Mouse (Mus musculus) embryonic facial prominence, embryonic 15.5 days (tissue): ENCODE measurements around the gene Tubb1. TPM values are rescaled to one million over a fixed set of nuclear protein-coding genes. Genes with fewer than 3 reads are reported as not detected.
A peak's percentile ranks its signal among the peaks of the same experiment; 100 is the strongest.

ENCODE experiments used
- ATAC-seq: fragments of 200-750 bp; cut with Nextera tagmentation; 2 replicates; pipeline ENCODE4 v1.8.0; 2017; ENCODE audit warnings: low read depth, moderate TSS enrichment; ENCODE audit not compliant: insufficient number of reproducible peaks, low FRiP score, low TSS enrichment
- H3K27ac ChIP-seq: fragments of 300-500 bp; sonication (generic); replicated peaks from 2 replicates; pipeline ENCODE4 v1.5.1; 2015; ENCODE audit warnings: mild to moderate bottlenecking, inconsistent platforms
- H3K27me3 ChIP-seq: fragments of 300-500 bp; sonication (generic); 2 replicates; pipeline ENCODE4 v1.6.1; 2015; ENCODE audit warnings: inconsistent platforms
- H3K36me3 ChIP-seq: fragments of 300-500 bp; sonication (generic); 2 replicates; pipeline ENCODE4 v1.6.1; 2015; ENCODE audit warnings: mild to moderate bottlenecking, inconsistent platforms
- H3K4me1 ChIP-seq: fragments of 300-500 bp; sonication (generic); 2 replicates; pipeline ENCODE4 v1.6.1; 2015; ENCODE audit warnings: inconsistent platforms
- H3K4me2 ChIP-seq: fragments of 300-500 bp; sonication (generic); replicated peaks from 2 replicates; pipeline ENCODE4 v1.6.1; 2015; ENCODE audit warnings: mild to moderate bottlenecking, inconsistent platforms
- H3K4me3 ChIP-seq: fragments of 300-500 bp; sonication (generic); replicated peaks from 2 replicates; pipeline ENCODE4 v1.5.1; 2015; ENCODE audit warnings: mild to moderate bottlenecking, inconsistent platforms
- H3K9ac ChIP-seq: fragments of 300-500 bp; sonication (generic); 2 replicates; pipeline ENCODE4 v1.6.1; 2015; ENCODE audit warnings: inconsistent platforms
- H3K9me3 ChIP-seq: fragments of 300-500 bp; sonication (generic); replicated peaks from 2 replicates; pipeline ENCODE4 v1.6.1; 2016; ENCODE audit warnings: inconsistent platforms
- WGBS: fragments of 180-500 bp; shearing (Covaris S2); methylation state at CpG from one replicate; pipeline ENCODE4 v1.1.7; 2015; 5-methylcytosine and 5-hydroxymethylcytosine counted together
- polyA plus RNA-seq: library from polyadenylated mRNA; unstranded; fragments of >200 nt; fragmentation: Nextera tagmentation; extraction: Ambion mirVana; gene quantifications from 2 replicates; pipeline ENCODE4 v1.2.1, GENCODE M21; 2015

Tubb1 gene
- polyA plus RNA-seq, result 0.83 and 1.1 TPM in 2 replicates

DNA sequence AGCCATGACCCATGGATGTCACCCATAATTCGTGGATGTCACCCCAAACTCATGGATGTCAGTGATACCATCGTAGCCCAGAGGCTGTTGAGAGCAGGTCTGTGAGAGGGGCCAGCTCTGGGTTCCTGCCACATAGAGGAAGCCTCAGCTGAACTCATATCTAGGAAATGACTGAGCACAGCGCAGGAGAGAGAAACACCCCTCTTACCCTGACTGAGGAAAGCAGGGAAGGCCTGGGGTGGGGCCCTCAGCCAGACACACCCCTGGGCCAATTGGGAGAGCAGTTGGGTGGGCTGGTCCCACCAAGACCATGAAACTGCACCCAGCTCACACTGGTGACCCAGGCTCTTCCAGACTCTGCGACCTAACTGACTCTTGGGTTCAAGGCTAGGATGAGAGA lies at the start of gene Tubb1:
Gene Tubb1 (plus strand): TSS at position 343 of the 400 bp plus-strand sequence.
- H3K4me2 ChIP-seq, result no peak within 1 kb of the TSS
- WGBS, result 78% methylated on average over 4 of the region's 4 CpGs
- H3K9me3 ChIP-seq, result no peaks in the 10 kb centered on the region
- no peak within 1 kb of the TSS for H3K27ac ChIP-seq
- H3K27me3 ChIP-seq, result no peaks in the 10 kb centered on the region
- H3K4me3 ChIP-seq, result no peak within 1 kb of the TSS
- ATAC-seq, result no peak
- no peak within 1 kb of the TSS for H3K9ac ChIP-seq
- H3K4me1 ChIP-seq, result peaks cover 6% of the 10 kb centered on the region; the same call in 1 of the 2 replicates
- no peaks in the 10 kb centered on the region for H3K36me3 ChIP-seq

GRCm38 (mm10) chr2:174410222-174410621 lies 40.3 kb upstream of the Tubb1 start:
- Histone ChIP-seq H3K36me3 (no peaks in the 10 kb centered on the region), H3K4me1 (no peaks in the 10 kb centered on the region), H3K9me3 (no peaks in the 10 kb centered on the region), H3K9ac (no peak overlapping the region), H3K4me3 (no peak overlapping the region), H3K4me2 (no peak overlapping the region), H3K27me3 (no peaks in the 10 kb centered on the region), H3K27ac (no peak overlapping the region)
- no peak for ATAC-seq
- WGBS, result 35% methylated on average over 2 of the region's 2 CpGs

- no peaks in the 10 kb centered on the region for H3K27me3 ChIP-seq
- H3K9ac ChIP-seq, result no peak overlapping the region
- H3K4me2 ChIP-seq, result no peak overlapping the region
- no peak overlapping the region for H3K27ac ChIP-seq
- no peaks in the 10 kb centered on the region for H3K9me3 ChIP-seq
- H3K36me3 ChIP-seq, result no peaks in the 10 kb centered on the region
- H3K4me3 ChIP-seq, result no peak overlapping the region
- ATAC-seq, result no peak
- H3K4me1 ChIP-seq, result peaks cover 11% of the 10 kb centered on the region
- 74% methylated on average over 7 of the region's 7 CpGs for WGBS
Observed at GRCm38 (mm10) chr2:174413127-174413526, 37.4 kb upstream of the Tubb1 start.

DNA sequence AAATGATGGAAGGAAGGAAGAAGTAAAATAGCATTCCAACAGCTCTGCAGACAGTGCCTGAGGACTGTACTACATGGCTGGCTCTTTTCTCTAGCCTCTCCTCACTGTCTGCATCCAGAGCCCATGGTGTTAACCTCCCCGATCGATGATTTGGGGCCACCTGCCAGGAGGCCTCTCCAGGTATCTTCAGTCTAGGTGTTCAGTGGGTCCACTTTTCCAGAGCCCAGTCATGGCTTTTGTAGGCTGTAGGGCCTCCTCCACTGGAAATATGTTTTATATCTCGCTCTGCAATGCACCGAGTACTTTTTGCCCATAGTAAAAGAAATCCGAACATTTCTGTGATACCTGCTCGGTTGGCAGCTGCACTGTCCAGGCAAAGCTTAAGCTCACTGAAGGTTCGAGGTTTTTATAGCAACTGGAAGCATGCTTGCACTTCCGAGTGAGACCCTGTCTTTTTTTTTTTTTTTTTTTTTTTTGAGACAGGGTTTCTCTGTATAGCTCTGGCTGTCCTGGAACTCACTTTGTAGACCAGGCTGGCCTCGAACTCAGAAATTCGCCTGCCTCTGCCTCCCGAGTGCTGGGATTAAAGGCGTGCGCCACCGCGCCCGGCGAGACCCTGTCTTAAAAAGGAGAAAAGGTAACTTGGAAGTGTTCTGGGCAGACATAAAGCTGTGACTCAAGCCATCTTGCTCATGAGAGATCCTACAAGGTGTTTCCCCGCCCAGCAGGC lies 35.3 kb upstream of the Tubb1 start:
- Histone ChIP-seq H3K4me2 (peak overlapping the region; percentile 83), H3K4me1 (peaks cover 11% of the 10 kb centered on the region), H3K27me3 (no peaks in the 10 kb centered on the region), H3K9me3 (no peaks in the 10 kb centered on the region), H3K36me3 (no peaks in the 10 kb centered on the region; the same call in 1 of the 2 replicates), H3K9ac (no peak overlapping the region), H3K4me3 (peak overlapping the region; percentile 66), H3K27ac (no peak overlapping the region)
- 47% methylated on average over 18 of the region's 18 CpGs for WGBS
- ATAC-seq, result no peak

GRCm38 (mm10) chr2:174415731-174416310 lies 34.7 kb upstream of the Tubb1 start, which contains the start of gene Nelfcd:
Gene Nelfcd, plus strand, starts transcription at chr2:174415804.
- peak; percentile 91 for ATAC-seq
- 0% methylated on average over 40 of the region's 40 CpGs for WGBS
- peak within 1 kb of the TSS; percentile 68 for H3K9ac ChIP-seq
- H3K27ac ChIP-seq, result no peak within 1 kb of the TSS
- H3K4me1 ChIP-seq, result peaks cover 11% of the 10 kb centered on the region
- no peaks in the 10 kb centered on the region for H3K27me3 ChIP-seq
- H3K36me3 ChIP-seq, result no peaks in the 10 kb centered on the region; the same call in 1 of the 2 replicates
- H3K9me3 ChIP-seq, result no peaks in the 10 kb centered on the region
- peak within 1 kb of the TSS; percentile 83 for H3K4me2 ChIP-seq
- H3K4me3 ChIP-seq, result peak within 1 kb of the TSS; percentile 66

DNA sequence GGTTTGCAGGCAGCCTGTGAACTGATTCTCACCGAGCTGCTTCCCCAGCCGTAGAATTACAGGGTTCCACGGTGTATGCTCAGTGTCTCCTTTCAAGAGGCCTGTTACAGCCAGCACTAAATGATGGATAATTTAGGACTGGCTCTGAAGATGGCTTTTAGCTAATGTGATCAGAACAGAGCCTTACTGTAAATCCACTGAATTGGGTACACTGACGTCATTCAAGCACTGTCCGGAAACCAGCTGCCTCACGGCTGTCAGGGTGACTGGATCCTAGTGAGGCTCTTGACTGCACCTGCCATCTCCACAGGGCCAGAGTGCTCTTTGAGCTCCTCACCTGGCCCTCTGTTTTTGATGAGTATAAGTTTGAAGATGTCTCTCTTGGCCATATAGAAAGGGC lies 29.4 kb upstream of the Tubb1 start:
- Histone ChIP-seq H3K4me1 (peaks cover 10% of the 10 kb centered on the region), H3K9ac (no peak overlapping the region)

GRCm38 (mm10) chr2:174424301-174425085 lies 26.0 kb upstream of the Tubb1 start:
- H3K27me3 ChIP-seq, result no peaks in the 10 kb centered on the region
- no peak overlapping the region for H3K4me2 ChIP-seq
- H3K4me3 ChIP-seq, result no peak overlapping the region
- ATAC-seq, result no peak
- WGBS, result 88% methylated on average over 11 of the region's 11 CpGs
- no peaks in the 10 kb centered on the region for H3K4me1 ChIP-seq
- H3K9ac ChIP-seq, result no peak overlapping the region
- no peak overlapping the region for H3K27ac ChIP-seq
- H3K36me3 ChIP-seq, result peaks cover 85% of the 10 kb centered on the region
- no peaks in the 10 kb centered on the region for H3K9me3 ChIP-seq

More for the DNA sequence above, 29.4 kb upstream of the Tubb1 start:
- H3K36me3 ChIP-seq, result peaks cover 51% of the 10 kb centered on the region
- H3K27me3 ChIP-seq, result no peaks in the 10 kb centered on the region
- no peak overlapping the region for H3K4me3 ChIP-seq
- no peak overlapping the region for H3K27ac ChIP-seq
- no peaks in the 10 kb centered on the region for H3K9me3 ChIP-seq
- 71% methylated on average over 6 of the region's 6 CpGs for WGBS
- H3K4me2 ChIP-seq, result no peak overlapping the region
- no peak for ATAC-seq

GRCm38 (mm10) chr2:174426856-174427255 lies 23.6 kb upstream of the Tubb1 start:
- Histone ChIP-seq H3K27me3 (no peaks in the 10 kb centered on the region), H3K4me1 (no peaks in the 10 kb centered on the region), H3K4me2 (no peak overlapping the region), H3K9me3 (no peaks in the 10 kb centered on the region), H3K27ac (no peak overlapping the region), H3K36me3 (peaks cover 84% of the 10 kb centered on the region), H3K9ac (no peak overlapping the region), H3K4me3 (no peak overlapping the region)
- ATAC-seq, result no peak
- WGBS, result 92% methylated on average over 12 of the region's 12 CpGs

- H3K4me2 ChIP-seq, result no peak overlapping the region
- peaks cover 80% of the 10 kb centered on the region for H3K36me3 ChIP-seq
- no peak overlapping the region for H3K4me3 ChIP-seq
- no peaks in the 10 kb centered on the region for H3K9me3 ChIP-seq
- no peak overlapping the region for H3K9ac ChIP-seq
- no peaks in the 10 kb centered on the region for H3K4me1 ChIP-seq
- H3K27ac ChIP-seq, result no peak overlapping the region
- 75% methylated on average over 18 of the region's 18 CpGs for WGBS
- no peak for ATAC-seq
- H3K27me3 ChIP-seq, result no peaks in the 10 kb centered on the region
Observed at GRCm38 (mm10) chr2:174428076-174428835, 22.2 kb upstream of the Tubb1 start.

DNA sequence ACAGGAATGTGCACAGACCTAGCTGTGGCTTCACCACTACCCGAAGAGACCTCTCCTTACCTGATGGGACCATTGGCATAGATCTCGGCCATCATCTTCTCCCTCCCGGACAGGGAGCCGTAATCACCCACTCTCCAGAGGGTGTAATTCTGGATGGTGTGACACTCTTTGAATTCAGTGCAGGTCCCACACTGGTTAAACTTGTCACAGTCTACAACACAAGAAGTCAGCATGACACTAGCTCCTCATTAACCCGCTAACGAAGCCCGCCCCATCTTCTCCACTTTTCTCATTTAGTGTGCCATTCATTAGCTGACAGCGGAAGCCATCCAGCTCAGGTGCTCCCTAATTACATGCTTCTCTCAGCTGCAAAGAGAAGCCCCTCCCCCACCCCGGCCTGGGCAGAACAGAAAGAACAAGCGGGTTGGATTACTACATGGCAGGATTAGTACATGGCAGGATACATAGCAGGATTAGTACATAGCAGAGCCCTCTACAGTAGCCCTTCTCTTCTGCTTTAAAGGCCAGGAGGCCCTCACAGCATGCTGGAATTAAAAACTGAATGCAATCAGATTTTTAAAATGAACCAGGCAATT lies 21.4 kb upstream of the Tubb1 start:
- no peak overlapping the region for H3K4me3 ChIP-seq
- H3K27me3 ChIP-seq, result no peaks in the 10 kb centered on the region
- WGBS, result 71% methylated on average over 10 of the region's 10 CpGs
- H3K4me1 ChIP-seq, result no peaks in the 10 kb centered on the region
- peaks cover 77% of the 10 kb centered on the region for H3K36me3 ChIP-seq
- H3K9ac ChIP-seq, result no peak overlapping the region
- no peak overlapping the region for H3K27ac ChIP-seq
- ATAC-seq, result no peak
- no peaks in the 10 kb centered on the region for H3K9me3 ChIP-seq
- no peak overlapping the region for H3K4me2 ChIP-seq
